Mouse (Mus musculus) stomach, postnatal 0 days (tissue): ENCODE measurements at regions not wholly inside any gene's neighbourhood (a gene's known extent, or its start where the extent isn't known, plus 50 kb on each side); places are given as distances from the start of the nearest gene placed in this dataset.

Experiments
- ATAC-seq: fragments of 200-750 bp; cut with Nextera tagmentation; 2 replicates; pipeline ENCODE4 v1.8.0; 2017; ENCODE audit not compliant: low FRiP score, low TSS enrichment
- DNase-seq: peaks from one replicate; pipeline ENCODE4 v3.0.0-alpha.2; 2016; ENCODE audit warnings: low spot score
- H3K27ac ChIP-seq: fragments of 300-500 bp; sonication (generic); replicated peaks from 2 replicates; pipeline ENCODE4 v1.5.1; 2014; ENCODE audit warnings: mild to moderate bottlenecking, control low read depth
- H3K27me3 ChIP-seq: fragments of 300-500 bp; sonication (generic); 2 replicates; pipeline ENCODE4 v1.6.1; 2014; ENCODE audit warnings: low read length; ENCODE audit not compliant: control insufficient read depth, insufficient read depth
- H3K36me3 ChIP-seq: fragments of 300-500 bp; sonication (generic); 2 replicates; pipeline ENCODE4 v1.6.1; 2014; ENCODE audit warnings: low read length, mixed read lengths; ENCODE audit not compliant: control insufficient read depth, insufficient read depth
- H3K4me1 ChIP-seq: fragments of 300-500 bp; sonication (generic); replicated peaks from 2 replicates; pipeline ENCODE4 v1.6.1; 2014; ENCODE audit warnings: antibody characterized with exemption; ENCODE audit not compliant: control insufficient read depth, insufficient read depth
- H3K4me2 ChIP-seq: fragments of 300-500 bp; sonication (generic); replicated peaks from 2 replicates; pipeline ENCODE4 v1.6.1; 2014; ENCODE audit warnings: low read depth, mild to moderate bottlenecking, control low read depth, moderate library complexity
- H3K4me3 ChIP-seq: fragments of 300-500 bp; sonication (generic); 2 replicates; pipeline ENCODE4 v1.5.1; 2014; ENCODE audit warnings: low read depth, low read length, control low read depth
- H3K9ac ChIP-seq: fragments of 300-500 bp; sonication (generic); 2 replicates; pipeline ENCODE4 v1.6.1; 2014; ENCODE audit warnings: mild to moderate bottlenecking, low read length, control low read depth, mixed read lengths
- H3K9me3 ChIP-seq: fragments of 300-500 bp; sonication (generic); 2 replicates; pipeline ENCODE4 v1.6.1; 2016; ENCODE audit warnings: low read length; ENCODE audit not compliant: control insufficient read depth
- CTCF ChIP-seq: IDR thresholded peaks from 2 replicates; pipeline ENCODE4 v1.5.1; 2016; ENCODE audit warnings: antibody characterized with exemption, low read depth, mild to moderate bottlenecking, moderate library complexity
- EP300 ChIP-seq: optimal IDR thresholded peaks from 2 replicates; pipeline ENCODE3; 2016; ENCODE audit warnings: antibody characterized with exemption
- WGBS: fragments of 180-500 bp; shearing (Covaris S2); extraction: QIAGEN DNeasy Blood & Tissue Kit; methylation state at CpG from one replicate; pipeline ENCODE4 v1.1.7; 2014; 5-methylcytosine and 5-hydroxymethylcytosine counted together

- Histone ChIP-seq H3K27ac (no peak overlapping the region), H3K4me2 (no peak overlapping the region), H3K27me3 (no peaks in the 10 kb centered on the region), H3K4me3 (no peak overlapping the region), H3K36me3 (no peaks in the 10 kb centered on the region), H3K9ac (no peak overlapping the region), H3K9me3 (no peaks in the 10 kb centered on the region), H3K4me1 (no peaks in the 10 kb centered on the region)
- ATAC-seq (no peak), DNase-seq (no peak)
- WGBS, result 60% methylated on average over 2 of the region's 2 CpGs
- TF ChIP-seq EP300 (no peak), CTCF (no peak)
These were observed 291.8 kb upstream of the Gm11146 start for GRCm38 (mm10) chr16:77893690-77894089.

GRCm38 (mm10) chr16:77892731-77893130 is 290.8 kb upstream of the Gm11146 start:
- Histone ChIP-seq H3K9ac (no peak overlapping the region), H3K27me3 (no peaks in the 10 kb centered on the region), H3K4me3 (no peak overlapping the region), H3K4me1 (no peaks in the 10 kb centered on the region), H3K9me3 (no peaks in the 10 kb centered on the region), H3K36me3 (no peaks in the 10 kb centered on the region), H3K27ac (no peak overlapping the region), H3K4me2 (no peak overlapping the region)
- DNase-seq, result no peak
- TF ChIP-seq EP300 (no peak), CTCF (no peak)
- 83% methylated on average over 2 of the region's 2 CpGs for WGBS
- ATAC-seq, result no peak

GRCm38 (mm10) chr16:77889348-77889747 is 287.5 kb upstream of the Gm11146 start:
- H3K4me2 ChIP-seq, result no peak overlapping the region
- TF ChIP-seq CTCF (no peak), EP300 (no peak)
- WGBS, result 88% methylated on average over 11 of the region's 11 CpGs

GRCm38 (mm10) chr16:77885060-77885679 is 283.3 kb upstream of the Gm11146 start:
- WGBS, result 80% methylated on average over 15 of the region's 15 CpGs
- ATAC-seq (no peak), DNase-seq (no peak)
- TF ChIP-seq CTCF (no peak), EP300 (no peak)
- no peaks in the 10 kb centered on the region for H3K27me3 ChIP-seq
- no peaks in the 10 kb centered on the region for H3K4me1 ChIP-seq
- no peaks in the 10 kb centered on the region for H3K36me3 ChIP-seq
- no peak overlapping the region for H3K9ac ChIP-seq
- no peak overlapping the region for H3K27ac ChIP-seq
- H3K9me3 ChIP-seq, result no peaks in the 10 kb centered on the region
- no peak overlapping the region for H3K4me3 ChIP-seq
- H3K4me2 ChIP-seq, result no peak overlapping the region

More at GRCm38 (mm10) chr16:77889348-77889747, 287.5 kb upstream of the Gm11146 start:
- Histone ChIP-seq H3K27ac (no peak overlapping the region), H3K4me1 (no peaks in the 10 kb centered on the region), H3K36me3 (no peaks in the 10 kb centered on the region), H3K27me3 (no peaks in the 10 kb centered on the region), H3K4me3 (no peak overlapping the region), H3K9ac (no peak overlapping the region), H3K9me3 (no peaks in the 10 kb centered on the region)
- ATAC-seq (no peak), DNase-seq (no peak)

- H3K36me3 ChIP-seq, result no peaks in the 10 kb centered on the region
- no peak for DNase-seq
- no peak overlapping the region for H3K27ac ChIP-seq
- H3K9me3 ChIP-seq, result no peaks in the 10 kb centered on the region
- TF ChIP-seq EP300, result no peak
- no peak for TF ChIP-seq CTCF
- no peaks in the 10 kb centered on the region for H3K4me1 ChIP-seq
- H3K4me2 ChIP-seq, result no peak overlapping the region
- H3K4me3 ChIP-seq, result no peak overlapping the region
- no peaks in the 10 kb centered on the region for H3K27me3 ChIP-seq
- H3K9ac ChIP-seq, result no peak overlapping the region
- ATAC-seq, result no peak
- WGBS, result 88% methylated on average over 9 of the region's 9 CpGs
These were observed 282.6 kb upstream of the Gm11146 start for GRCm38 (mm10) chr16:77884495-77884894.

GRCm38 (mm10) chr16:77877006-77877405 is 275.1 kb upstream of the Gm11146 start:
- no peak overlapping the region for H3K27ac ChIP-seq
- 82% methylated on average over 1 of the region's 1 CpGs for WGBS
- H3K4me3 ChIP-seq, result no peak overlapping the region
- no peaks in the 10 kb centered on the region for H3K36me3 ChIP-seq
- TF ChIP-seq CTCF, result no peak
- no peak for TF ChIP-seq EP300
- H3K9ac ChIP-seq, result no peak overlapping the region
- H3K4me1 ChIP-seq, result no peaks in the 10 kb centered on the region
- H3K9me3 ChIP-seq, result no peaks in the 10 kb centered on the region
- no peak for DNase-seq
- H3K27me3 ChIP-seq, result no peaks in the 10 kb centered on the region
- no peak for ATAC-seq
- no peak overlapping the region for H3K4me2 ChIP-seq
